In genomic region chr17:47523211-47523682, GRCm38 (mm10) we compare ENCODE assay signal across 8 mouse cellular contexts. TPM values are rescaled to one million over a fixed set of nuclear protein-coding genes. Genes with fewer than 3 reads are reported as not detected.
A peak's percentile ranks its signal among the peaks of the same experiment; 100 is the strongest.
DNase-seq lines count a peak whose midpoint lies in the region; ATAC-seq lines count a peak whose summit lies in the region.

No protein-coding gene starts in this region.

- DNase-seq in kidney, postnatal 14 days = peak; percentile 48
- no peak for DNase-seq in kidney, adult 9 months
- DNase-seq in c-Kit-positive CD71-negative TER-119-negative erythroid progenitor cells, embryonic 14.5 days (ENCODE audit: low read depth) = peak; percentile 63
- peak; percentile 74 for DNase-seq in heart, postnatal 10 days
- peak; percentile 73 to 90 for DNase-seq in lung, postnatal 4 days
- DNase-seq in yolk sac, embryonic 10.5 days (ENCODE audit: low spot score) = peak; percentile 47
- DNase-seq in urinary bladder, postnatal 10 days (ENCODE audit: low spot score) = no peak
- no peak for DNase-seq in forebrain, embryonic 14.5 days (ENCODE audit: low spot score)

- ATAC-seq in forebrain, embryonic 14.5 days = no peak

- intact Hi-C loops in heart, postnatal 10 days (cut with DNase I) = loop anchor here (2.0 kb wide), 1 partner anchor 72 kb away; no protein-coding TSS in a partner anchor

- H3K27me3 ChIP-seq in forebrain, embryonic 14.5 days (replicated peaks; ENCODE audit: control insufficient read depth, insufficient read depth, low read length) = no peaks in the 10 kb centered on the region

- no peaks in the 10 kb centered on the region for H3K36me3 ChIP-seq in forebrain, embryonic 14.5 days (ENCODE audit: control insufficient read depth, insufficient read depth, low read length)

- WGBS in forebrain, embryonic 14.5 days = 71% methylated on average over 18 of the region's 18 CpGs

- H3K4me1 ChIP-seq in forebrain, embryonic 14.5 days (ENCODE audit: control insufficient read depth, insufficient read depth, low read length) = peaks cover 7% of the 10 kb centered on the region

- no peak overlapping the region for H3K9ac ChIP-seq in forebrain, embryonic 14.5 days (ENCODE audit: low read length)

- H3K4me2 ChIP-seq in forebrain, embryonic 14.5 days (ENCODE audit: low read length) = no peak overlapping the region

- H3K9me3 ChIP-seq in forebrain, embryonic 14.5 days (replicated peaks; ENCODE audit: control insufficient read depth, low read length) = no peaks in the 10 kb centered on the region

- H3K27ac ChIP-seq in forebrain, embryonic 14.5 days (ENCODE audit: low read depth, low read length) = no peak overlapping the region

- H3K4me3 ChIP-seq in forebrain, embryonic 14.5 days (ENCODE audit: low read depth, low read length) = no peak overlapping the region

RNA-seq across cellular contexts. Expression of gene Ccnd3, which starts 18.4 kb away (rescaled TPM):
- 100 to 1,000 TPM; 119 to 132 TPM for total RNA-seq in heart, postnatal 10 days (2021)
- 60.6 and 67.2 TPM in 2 replicates for polyA plus RNA-seq in forebrain, embryonic 14.5 days (2014; fragmentation: Nextera tagmentation; extraction: Ambion mirVana)

RNA-seq across cellular contexts. Expression of gene Taf8, which starts 21.2 kb away (rescaled TPM):
- total RNA-seq in heart, postnatal 10 days (2021) = 10 to 100 TPM; 14.0 to 15.5 TPM
- polyA plus RNA-seq in forebrain, embryonic 14.5 days (2014; fragmentation: Nextera tagmentation; extraction: Ambion mirVana) = 24.0 and 25.9 TPM in 2 replicates

Comparison
In these comparisons a context has a peak if more than half of its experiments do, and no peak if none do; other contexts are left out.
1. DNase-seq: peak in kidney, postnatal 14 days (single experiment), c-Kit-positive CD71-negative TER-119-negative erythroid progenitor cells, embryonic 14.5 days (single experiment), heart, postnatal 10 days (2 of 2), lung, postnatal 4 days (2 of 2) and yolk sac, embryonic 10.5 days (single experiment); none in kidney, adult 9 months (single experiment), urinary bladder, postnatal 10 days (single experiment) and forebrain, embryonic 14.5 days (single experiment).